Mouse (Mus musculus) intestine, postnatal 0 days (tissue): ENCODE results near the gene Fkbp6. TPM values are rescaled to one million over a fixed set of nuclear protein-coding genes. Genes with fewer than 3 reads are reported as not detected.

Experiments used
- ATAC-seq: fragments of 200-750 bp; cut with Nextera tagmentation; 2 replicates; pipeline ENCODE4 v1.8.0; 2017; ENCODE audit warnings: mild to moderate bottlenecking, moderate TSS enrichment, moderate library complexity
- H3K27ac ChIP-seq: fragments of 300-500 bp; sonication (generic); 2 replicates; pipeline ENCODE4 v1.5.1; 2014; ENCODE audit warnings: mild to moderate bottlenecking, low read depth, low read length, moderate library complexity
- H3K27me3 ChIP-seq: fragments of 300-500 bp; sonication (generic); replicated peaks from 2 replicates; pipeline ENCODE4 v1.6.1; 2014; ENCODE audit warnings: low read length, mixed read lengths; ENCODE audit not compliant: control insufficient read depth, insufficient read depth
- H3K36me3 ChIP-seq: fragments of 300-500 bp; sonication (generic); 2 replicates; pipeline ENCODE4 v1.6.1; 2014; ENCODE audit warnings: mild to moderate bottlenecking, moderate library complexity; ENCODE audit not compliant: control insufficient read depth, insufficient read depth
- H3K4me1 ChIP-seq: fragments of 300-500 bp; sonication (generic); replicated peaks from 2 replicates; pipeline ENCODE4 v1.6.1; 2014; ENCODE audit warnings: antibody characterized with exemption, low read length, mixed read lengths; ENCODE audit not compliant: control insufficient read depth, insufficient read depth
- H3K4me2 ChIP-seq: fragments of 300-500 bp; sonication (generic); replicated peaks from 2 replicates; pipeline ENCODE4 v1.6.1; 2014; ENCODE audit warnings: low read depth, mild to moderate bottlenecking, moderate library complexity
- H3K4me3 ChIP-seq: fragments of 300-500 bp; sonication (generic); 2 replicates; pipeline ENCODE4 v1.5.1; 2014; ENCODE audit warnings: low read depth, low read length
- H3K9ac ChIP-seq: fragments of 300-500 bp; sonication (generic); 2 replicates; pipeline ENCODE4 v1.6.1; 2014; ENCODE audit warnings: mild to moderate bottlenecking, low read depth, low read length
- H3K9me3 ChIP-seq: fragments of 300-500 bp; sonication (generic); 2 replicates; pipeline ENCODE4 v1.6.1; 2016; ENCODE audit warnings: mixed run types; ENCODE audit not compliant: control insufficient read depth
- CTCF ChIP-seq: sonication (generic); IDR thresholded peaks from 2 replicates; pipeline ENCODE4 v1.5.1; 2016; ENCODE audit warnings: low read depth, mild to moderate bottlenecking, control low read depth, antibody characterized with exemption, moderate library complexity
- WGBS: fragments of 180-500 bp; shearing (Covaris S2); extraction: QIAGEN DNeasy Blood & Tissue Kit; methylation state at CpG from one replicate; pipeline ENCODE4 v1.1.7; 2014; 5-methylcytosine and 5-hydroxymethylcytosine counted together
- polyA plus RNA-seq: library from polyadenylated mRNA; unstranded; fragments of >200 nt; fragmentation: Nextera tagmentation; extraction: Ambion mirVana; gene quantifications from 2 replicates; pipeline ENCODE4 v1.2.1, GENCODE M21; 2015

Gene Fkbp6
- polyA plus RNA-seq, 1 experiment from 2014 or later: 0.12 TPM

- Histone ChIP-seq H3K9me3 (no peaks in the 10 kb centered on the region), H3K36me3 (no peaks in the 10 kb centered on the region), H3K4me2 (peak overlapping the region; percentile 52), H3K27ac (0 out of 2 replicates have a peak overlapping the region, but pooled peaks have one; percentile 8), H3K27me3 (no peaks in the 10 kb centered on the region), H3K4me3 (no peak overlapping the region), H3K4me1 (no peaks in the 10 kb centered on the region), H3K9ac (peak overlapping the region; percentile 26)
- WGBS: 43% methylated on average over 30 of the region's 30 CpGs
- TF ChIP-seq CTCF: no peak
- no peak for ATAC-seq
These were observed 91.3 kb downstream of the Fkbp6 start for GRCm38 (mm10) chr5:135258280-135259150.

- Histone ChIP-seq H3K27ac (no peak overlapping the region), H3K4me2 (no peak overlapping the region), H3K27me3 (no peaks in the 10 kb centered on the region), H3K9ac (no peak overlapping the region), H3K4me3 (no peak overlapping the region), H3K9me3 (no peaks in the 10 kb centered on the region), H3K36me3 (no peaks in the 10 kb centered on the region), H3K4me1 (no peaks in the 10 kb centered on the region)
- 81% methylated on average over 12 of the region's 12 CpGs for WGBS
- ATAC-seq: no peak
- peak; percentile 42 for TF ChIP-seq CTCF
These were observed 92.3 kb downstream of the Fkbp6 start for GRCm38 (mm10) chr5:135257559-135257958.

GRCm38 (mm10) chr5:135256166-135256565, 93.7 kb downstream of the Fkbp6 start:
- Histone ChIP-seq H3K9me3 (no peaks in the 10 kb centered on the region), H3K36me3 (no peaks in the 10 kb centered on the region), H3K9ac (no peak overlapping the region), H3K27me3 (no peaks in the 10 kb centered on the region), H3K4me1 (no peaks in the 10 kb centered on the region), H3K4me2 (no peak overlapping the region), H3K4me3 (no peak overlapping the region), H3K27ac (no peak overlapping the region)
- TF ChIP-seq CTCF: no peak
- no peak for ATAC-seq
- WGBS: 87% methylated on average over 3 of the region's 3 CpGs

- Histone ChIP-seq H3K4me2 (no peak overlapping the region), H3K36me3 (no peaks in the 10 kb centered on the region), H3K4me3 (no peak overlapping the region), H3K27me3 (peaks cover 19% of the 10 kb centered on the region), H3K4me1 (peaks cover 4% of the 10 kb centered on the region; the same call in 1 of the 2 replicates), H3K9me3 (no peaks in the 10 kb centered on the region), H3K27ac (no peak overlapping the region), H3K9ac (no peak overlapping the region)
- WGBS: 23% methylated on average over 12 of the region's 12 CpGs
- no peak for ATAC-seq
- no peak for TF ChIP-seq CTCF
These were observed 96.0 kb downstream of the Fkbp6 start for GRCm38 (mm10) chr5:135253741-135254401.

- no peak for TF ChIP-seq CTCF
- Histone ChIP-seq H3K27ac (no peak within 1 kb of the TSS), H3K27me3 (peaks cover 19% of the 10 kb centered on the region), H3K9ac (no peak within 1 kb of the TSS; the same call in 1 of the 2 replicates), H3K4me2 (peak within 1 kb of the TSS; percentile 74), H3K4me1 (peaks cover 4% of the 10 kb centered on the region; the same call in 1 of the 2 replicates), H3K4me3 (peak within 1 kb of the TSS; percentile 43), H3K36me3 (peaks cover 3% of the 10 kb centered on the region; the same call in 1 of the 2 replicates), H3K9me3 (no peaks in the 10 kb centered on the region)
- peak; percentile 82 for ATAC-seq
- WGBS: 0% methylated on average over 40 of the region's 51 CpGs
These were observed 98.8 kb downstream of the Fkbp6 start, which contains the start of gene Fzd9 for GRCm38 (mm10) chr5:135251079-135251454. Gene Fzd9, minus strand, starts transcription at chr5:135251230.
